Mouse (Mus musculus) CD4-positive, CD25-positive, alpha-beta regulatory T cell, adult 2 months (primary cell): ENCODE measurements around the gene Tnfaip1.
"Not testable (repeated sequence)": the region's sequence is repeated elsewhere in the genome, so short reads cannot be mapped to it uniquely, and the experiment has no call there.

Experiments
- DNase-seq: peaks from one replicate; pipeline ENCODE4 v3.0.0-alpha.2; 2012; ENCODE audit warnings: low read depth, low spot score

Gene Tnfaip1

DNA sequence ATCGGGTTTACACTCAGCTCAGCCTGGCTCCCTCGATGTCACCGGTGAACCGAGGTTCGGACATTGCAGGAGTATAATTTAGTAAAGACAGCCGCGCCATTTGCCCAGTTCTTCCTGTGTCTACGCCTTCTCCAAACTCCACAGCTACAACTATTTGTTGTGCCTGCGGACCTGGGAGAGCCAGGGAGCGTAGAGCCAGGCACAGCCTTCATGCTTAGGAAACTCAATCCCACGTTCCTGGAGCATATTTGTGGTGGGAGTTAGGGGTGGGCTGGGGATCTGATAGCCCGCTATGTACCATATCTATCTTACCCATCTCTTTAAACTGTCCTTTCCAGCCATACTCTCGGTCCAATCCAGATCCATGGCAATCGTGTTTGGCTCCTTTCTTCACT is 555 bp upstream of the Tnfaip1 start:
- DNase-seq = no peak

- DNase-seq = peak; percentile 44
Measured at GRCm38 (mm10) chr11:78535376-78536079, 604 bp downstream of the Tnfaip1 start.

- DNase-seq = no peak
Measured at GRCm38 (mm10) chr11:78534516-78534915, 1.6 kb downstream of the Tnfaip1 start.

- DNase-seq = not testable (repeated sequence)
Measured at GRCm38 (mm10) chr11:78531515-78531914, 4.6 kb downstream of the Tnfaip1 start.

GRCm38 (mm10) chr11:78531046-78531445 is 5.1 kb downstream of the Tnfaip1 start:
- DNase-seq = no peak

DNA sequence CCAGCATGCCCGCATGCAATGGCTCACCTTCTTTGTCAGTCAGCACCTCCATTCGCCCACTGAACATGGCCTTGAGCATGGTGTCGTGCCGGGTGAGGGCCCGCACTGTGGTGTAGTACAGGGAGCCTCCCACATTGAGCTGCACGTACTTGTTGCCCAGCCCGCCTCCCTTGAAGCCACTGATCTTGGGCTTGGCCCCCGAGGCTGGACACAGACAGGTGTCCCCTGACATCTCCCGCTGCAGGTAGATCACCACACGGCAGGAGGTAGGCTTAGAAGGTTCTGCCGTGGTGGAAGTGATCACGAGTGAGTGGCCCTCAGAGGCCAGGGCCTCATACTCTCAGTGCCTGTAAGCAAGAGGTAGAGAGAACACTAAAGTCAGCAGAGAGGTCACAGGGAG is 6.1 kb downstream of the Tnfaip1 start:
- no peak for DNase-seq

GRCm38 (mm10) chr11:78528714-78529113 is 7.4 kb downstream of the Tnfaip1 start:
- no peak for DNase-seq

DNA sequence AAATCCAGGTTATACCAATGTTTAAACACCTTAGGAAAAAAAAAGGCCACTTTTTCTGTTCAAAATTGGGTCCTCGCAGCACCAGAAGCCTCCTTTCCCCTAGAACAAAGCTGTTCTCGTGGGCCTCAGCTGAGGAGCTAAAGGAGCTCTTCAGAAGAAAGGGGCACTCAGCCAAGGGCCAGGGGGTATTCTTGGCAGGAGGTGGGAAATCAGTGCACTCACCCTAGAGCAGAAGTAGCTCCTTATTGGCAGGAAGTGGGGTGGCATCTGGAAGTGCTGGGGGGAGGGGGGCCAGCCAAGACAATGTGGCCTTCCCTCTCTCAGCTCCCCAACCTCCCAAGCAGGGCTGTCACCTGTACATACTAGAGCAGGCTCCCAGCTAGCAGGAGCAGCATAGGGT is 11.3 kb downstream of the Tnfaip1 start:
- DNase-seq = no peak

DNA sequence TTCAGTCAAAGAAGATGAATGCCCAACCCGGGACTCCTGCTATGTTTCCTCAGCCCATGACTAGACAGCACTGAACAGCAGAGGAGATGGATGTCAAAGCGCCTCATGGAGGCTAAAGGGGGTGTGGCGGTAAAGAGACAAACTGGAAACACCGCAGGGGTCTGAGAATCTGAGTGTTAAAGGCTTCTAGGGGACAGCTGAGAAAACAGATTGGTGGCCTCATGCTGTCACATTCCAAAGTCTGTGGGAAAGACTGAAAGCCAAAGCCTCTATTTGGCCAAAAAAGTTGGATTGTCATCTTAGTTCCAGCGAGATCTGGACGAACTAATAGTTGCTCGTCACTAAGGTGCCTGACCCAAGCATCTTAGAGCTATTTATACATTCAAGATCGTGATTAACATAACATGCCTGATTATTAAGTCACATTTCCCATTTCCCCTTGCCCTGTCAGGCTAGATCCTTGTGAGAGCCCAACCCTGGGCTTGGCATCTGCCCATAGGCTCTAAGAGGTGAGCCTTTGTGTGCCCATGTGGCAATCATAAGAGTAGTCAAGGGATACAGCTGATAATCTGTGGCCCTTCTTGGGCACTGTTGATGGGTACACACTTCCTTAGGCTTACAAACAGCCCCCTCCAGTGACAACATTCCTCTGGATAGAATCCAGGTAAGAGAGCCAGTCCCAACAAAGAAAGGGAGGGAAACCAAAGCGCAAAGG is 12.7 kb downstream of the Tnfaip1 start:
- DNase-seq = no peak

GRCm38 (mm10) chr11:78522481-78522997 is 13.6 kb downstream of the Tnfaip1 start:
- DNase-seq = peak; percentile 64

- no peak for DNase-seq
Measured at GRCm38 (mm10) chr11:78521880-78522279, 14.3 kb downstream of the Tnfaip1 start.

DNA sequence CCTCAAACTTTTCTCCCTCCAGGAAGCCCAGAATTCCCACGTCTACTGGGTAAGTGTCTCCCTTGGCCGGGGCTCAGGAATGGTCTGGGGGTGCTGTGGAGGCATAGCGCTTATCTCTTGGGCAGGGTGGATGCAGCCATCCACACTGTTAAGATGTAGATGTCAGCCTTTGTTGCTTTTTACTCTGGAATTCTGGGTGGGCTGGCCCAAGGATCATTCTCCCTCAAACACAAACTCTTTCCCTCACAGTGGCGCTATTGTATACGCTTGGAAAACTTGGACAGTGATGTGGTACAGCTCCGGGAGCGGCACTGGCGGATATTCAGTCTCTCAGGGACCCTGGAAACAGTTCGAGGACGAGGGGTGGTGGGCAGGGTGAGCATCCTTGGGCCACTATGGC is 17.2 kb downstream of the Tnfaip1 start:
- no peak for DNase-seq

DNA sequence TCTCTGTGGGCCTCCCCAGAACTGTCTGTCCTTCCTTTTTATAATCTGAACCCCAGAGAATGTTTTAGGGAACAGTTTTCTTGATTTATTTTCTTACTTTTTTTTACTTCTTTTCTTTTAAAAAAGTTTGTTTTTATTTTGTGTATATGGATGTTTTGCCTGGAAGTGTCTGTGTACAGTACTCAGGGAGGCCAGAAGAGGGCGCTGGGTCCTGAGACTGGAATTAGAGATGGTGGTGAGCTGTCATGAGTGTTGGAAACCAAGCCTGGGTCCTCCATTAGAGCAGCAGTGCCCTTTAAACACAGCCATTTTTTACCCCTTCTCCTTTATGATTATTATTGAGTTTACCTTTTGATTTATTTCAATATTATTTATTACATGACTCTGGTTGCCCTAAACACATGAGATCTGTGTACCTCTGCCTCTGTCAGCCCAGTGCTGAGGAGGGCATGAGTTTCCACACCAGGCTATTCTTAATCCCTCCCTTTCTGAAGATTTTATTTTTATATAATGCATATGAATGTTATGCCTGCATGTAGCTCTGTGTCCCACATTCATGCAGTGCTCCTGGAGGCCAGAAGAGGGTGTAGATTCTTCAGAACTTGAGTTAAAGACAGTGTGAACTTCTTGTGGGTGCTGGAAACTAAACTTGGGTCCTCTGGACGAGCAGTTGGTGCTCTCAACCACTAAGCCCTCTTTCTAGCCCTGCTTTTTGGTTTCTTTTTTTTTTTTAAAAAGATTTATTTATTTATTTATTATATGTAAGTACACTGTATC is 20.4 kb downstream of the Tnfaip1 start:
- DNase-seq = peak; percentile 53

GRCm38 (mm10) chr11:78513106-78513790 is 22.9 kb downstream of the Tnfaip1 start:
- no peak for DNase-seq

- DNase-seq = peak; percentile 96
Measured at GRCm38 (mm10) chr11:78512025-78512957, 23.8 kb downstream of the Tnfaip1 start, which contains the start of the genes Tmem199 and Poldip2. Gene Tmem199 (minus strand): TSS chr11:78512172. Gene Poldip2 (plus strand): TSS chr11:78512193.

- peak; percentile 68 for DNase-seq
Measured at GRCm38 (mm10) chr11:78509148-78509547, 27.0 kb downstream of the Tnfaip1 start.

GRCm38 (mm10) chr11:78505430-78505829 is 30.7 kb downstream of the Tnfaip1 start:
- no peak for DNase-seq

DNA sequence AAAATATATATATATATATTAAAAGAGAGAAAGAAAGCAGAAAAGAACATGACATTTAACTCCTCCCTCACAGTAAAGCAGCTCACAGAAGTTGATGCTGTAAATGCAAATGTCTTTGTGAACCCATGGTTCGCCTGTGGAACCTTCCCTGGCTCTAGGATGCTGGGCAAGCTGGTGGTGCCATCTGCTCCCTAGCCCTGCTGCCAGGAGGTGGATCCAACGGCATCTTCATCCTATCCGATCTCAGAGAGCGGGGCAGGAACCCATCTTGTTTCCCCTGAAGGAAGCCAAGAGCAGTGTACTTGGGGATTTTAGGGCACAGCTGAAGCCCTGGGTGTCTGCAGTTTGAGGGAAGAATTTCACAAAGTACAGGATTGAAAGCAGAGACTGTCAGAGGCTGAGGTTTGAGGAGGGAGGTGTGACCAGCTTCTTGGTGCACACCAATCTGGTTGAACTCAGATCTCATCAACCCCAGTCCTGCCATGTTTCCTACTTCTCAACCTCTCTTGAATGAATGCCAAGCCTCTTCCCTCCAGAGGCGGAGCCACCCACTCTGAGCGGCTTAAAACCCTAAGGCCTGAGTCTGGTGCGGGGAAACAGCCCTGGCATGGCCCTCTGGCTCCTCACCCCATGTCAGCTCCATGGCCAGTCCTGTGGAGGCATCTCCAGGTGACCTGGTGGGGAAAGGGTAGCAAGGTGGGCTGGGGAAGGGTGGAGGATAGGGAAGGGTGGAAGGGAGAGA is 33.1 kb downstream of the Tnfaip1 start, which contains the start of gene Sebox:
TSS of gene Sebox (plus strand) at position 539 of the 742 bp plus-strand sequence.
- no peak for DNase-seq

- DNase-seq = no peak
Measured at GRCm38 (mm10) chr11:78501529-78501928, 34.6 kb downstream of the Tnfaip1 start.
